Mouse (Mus musculus) E14TG2a.4 (cell line): ENCODE results near the gene Clstn3.

Experiments used
- CTCF ChIP-seq: conservative IDR thresholded peaks from 2 replicates; pipeline ENCODE4 v1.5.1; 2014; ENCODE audit warnings: low read length
- NANOG ChIP-seq: IDR thresholded peaks from 2 replicates; pipeline ENCODE4 v1.6.1; 2014; ENCODE audit warnings: borderline replicate concordance, low read length, mixed read lengths

DNA sequence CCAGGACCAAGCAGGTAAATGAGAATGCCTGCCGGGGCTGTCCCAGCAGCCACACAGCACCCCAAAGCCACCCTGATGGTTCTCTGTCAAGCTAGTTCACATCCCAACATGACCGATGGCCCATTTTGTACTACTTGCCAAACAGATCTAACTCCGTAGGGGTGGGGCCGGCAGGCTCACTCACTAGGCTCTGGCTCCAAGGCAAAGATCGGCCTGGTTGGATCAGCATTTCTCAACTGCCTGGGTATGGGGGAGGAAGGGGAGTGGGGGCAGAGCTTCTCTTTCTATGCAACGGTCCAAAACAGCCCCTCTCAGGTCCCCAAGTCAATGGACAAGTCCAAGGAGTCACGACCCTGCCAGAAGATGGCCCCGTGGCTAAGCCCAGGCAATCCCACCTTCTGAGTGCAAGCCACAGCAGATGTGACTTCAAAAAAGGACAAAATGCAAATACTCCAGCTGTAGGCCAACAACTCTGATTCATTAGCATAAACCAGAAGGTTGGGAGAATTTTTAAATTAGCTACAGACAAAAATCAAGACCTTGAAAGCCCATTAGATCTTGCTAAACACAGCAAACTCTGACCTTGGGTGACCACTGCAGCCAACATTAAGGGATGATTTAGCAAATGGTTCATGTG, 30.8 kb downstream of the Clstn3 start:
- TF ChIP-seq CTCF (no peak), NANOG (no peak)
